Mouse (Mus musculus) lung, postnatal 0 days (tissue): ENCODE data around the gene Ano9.

Source experiments
- CTCF ChIP-seq: IDR thresholded peaks from 2 replicates; pipeline ENCODE4 v1.5.1; 2016; ENCODE audit warnings: antibody characterized with exemption, mild to moderate bottlenecking
- EP300 ChIP-seq: IDR thresholded peaks from 2 replicates; pipeline ENCODE4 v1.6.1; 2016; ENCODE audit warnings: antibody characterized with exemption, mild to moderate bottlenecking, control low read depth

GRCm38 (mm10) chr7:141056976-141057375 lies 60.6 kb downstream of the Ano9 start:
- TF ChIP-seq CTCF (no peak), EP300 (no peak)
